ENCODE assay signal across 9 mouse cellular contexts in the genomic region with DNA sequence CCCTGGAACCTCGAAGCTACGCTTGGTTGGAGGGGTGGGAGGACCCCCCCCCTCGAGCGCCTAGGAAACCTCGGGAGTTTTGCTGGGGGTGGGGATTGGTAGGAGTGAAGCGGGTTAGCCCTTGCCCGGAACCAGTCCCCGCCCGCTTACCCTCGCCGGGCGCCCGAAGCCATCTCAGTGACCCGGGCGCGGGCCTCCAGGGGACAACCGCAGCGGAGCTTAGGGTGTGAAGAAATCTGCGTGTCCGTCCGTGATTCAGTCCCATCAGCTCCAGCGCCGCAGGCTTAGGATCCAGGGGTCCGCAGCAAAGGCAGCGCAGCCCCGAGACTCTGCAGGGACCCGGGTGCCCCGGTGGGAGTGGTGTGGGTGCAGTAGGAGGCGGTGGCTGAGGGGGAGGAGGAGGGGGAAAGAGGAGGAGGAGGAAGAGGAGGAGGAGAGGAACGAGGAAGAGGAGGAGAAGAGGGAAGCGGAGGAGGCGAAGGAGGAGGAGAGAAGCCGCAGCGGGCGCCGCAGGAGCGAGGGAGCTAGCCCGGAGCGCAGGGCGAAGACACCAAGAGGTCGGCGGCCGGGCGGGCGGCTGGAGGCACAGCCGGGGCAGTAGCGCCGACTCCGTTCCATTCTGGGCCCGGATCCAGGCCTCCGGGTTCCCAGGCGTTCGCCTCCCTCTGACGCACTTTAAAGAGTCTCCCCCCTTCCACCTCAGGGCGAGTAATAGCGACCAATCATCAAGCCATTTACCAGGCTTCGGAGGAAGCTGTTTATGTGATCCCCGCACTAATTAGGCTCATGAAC. TPM values are rescaled to one million over a fixed set of nuclear protein-coding genes. Genes with fewer than 3 reads are reported as not detected.
A peak's percentile ranks its signal among the peaks of the same experiment; 100 is the strongest.
DNase-seq lines count a peak whose midpoint lies in the region; ATAC-seq and TF ChIP-seq lines count a peak whose summit lies in the region.
"Had no signal": no experiment of that assay in that cellular context is flagged by ENCODE, and none has a peak within 500 bp of the region (broad histone marks: within the 10 kb centered on the region; RNA-seq: fewer than 3 reads in every experiment).

A gene (plus strand): TSS at position 422 of the 792 bp plus-strand sequence.

- 0 out of 2 replicates have a peak, but pooled peaks have one; percentile 18 for ATAC-seq in intestine, embryonic 15.5 days
- peak; percentile 32 for ATAC-seq in neural tube, embryonic 11.5 days (ENCODE audit: insufficient read depth, low FRiP score, low TSS enrichment)

- TF ChIP-seq CTCF in bone marrow macrophage, adult 2 months (IDR thresholded peaks at IDR 0.05; ENCODE audit: low read depth, low read length): no peak

- no peak for TF ChIP-seq POLR2A in bone marrow macrophage, adult 2 months (IDR thresholded peaks at IDR 0.05; ENCODE audit: borderline replicate concordance, low read depth, low read length)

- H3K9ac ChIP-seq in intestine, embryonic 15.5 days: no peak within 1 kb of the TSS
- no peak within 1 kb of the TSS for H3K9ac ChIP-seq in neural tube, embryonic 11.5 days (ENCODE audit: low read length)

- H3K4me2 ChIP-seq in intestine, embryonic 15.5 days (replicated peaks): peak within 1 kb of the TSS; percentile 58
- H3K4me2 ChIP-seq in neural tube, embryonic 11.5 days (ENCODE audit: low read depth): peak within 1 kb of the TSS; percentile 33

- peak within 1 kb of the TSS; percentile 26; the same call in 1 of the 2 replicates for H3K4me3 ChIP-seq in bone marrow macrophage, adult 2 months (ENCODE audit: insufficient read depth, low read length)
- peak within 1 kb of the TSS; percentile 25 for H3K4me3 ChIP-seq in intestine, embryonic 15.5 days (replicated peaks)
- peak within 1 kb of the TSS; percentile 28 for H3K4me3 ChIP-seq in neural tube, embryonic 11.5 days (ENCODE audit: low read depth, low read length)

- H3K36me3 ChIP-seq in intestine, embryonic 15.5 days: no peaks in the 10 kb centered on the region
- no peaks in the 10 kb centered on the region for H3K36me3 ChIP-seq in neural tube, embryonic 11.5 days (ENCODE audit: control insufficient read depth, insufficient read depth, low read length)

- intact Hi-C loops in left cerebral cortex, postnatal 14 days (cut with DNase I): loop anchor here (2.0 to 10.0 kb wide), 3 partner anchors 284 to 857 kb away; a partner anchor contains a TSS

- DNase-seq in adrenal gland, adult (ENCODE audit: inconsistent age in 2 of 2, low spot score in 1 of 2): peak; percentile 29 to 77
- no peak for DNase-seq in adrenal gland, postnatal 4 days (ENCODE audit: low spot score in 2 of 2)
- peak; percentile 72 for DNase-seq in gastrocnemius, adult 18-20 months (ENCODE audit: low spot score)
- DNase-seq in left cerebral cortex, postnatal 14 days (ENCODE audit: low spot score in 2 of 2): peak; percentile 70 to 73
- DNase-seq in neural tube, embryonic 11.5 days (ENCODE audit: low spot score): peak; percentile 81
- DNase-seq in spleen, postnatal 36 days (ENCODE audit: low spot score in 2 of 2): no peak

- H3K4me1 ChIP-seq in bone marrow macrophage, adult 2 months (ENCODE audit: control insufficient read depth, insufficient read depth, low read length): peaks cover 4% of the 10 kb centered on the region; the same call in 1 of the 2 replicates
- H3K4me1 ChIP-seq in intestine, embryonic 15.5 days (replicated peaks): peaks cover 22% of the 10 kb centered on the region
- peaks cover 4% of the 10 kb centered on the region; the same call in 1 of the 2 replicates for H3K4me1 ChIP-seq in neural tube, embryonic 11.5 days (ENCODE audit: control insufficient read depth, insufficient read depth, low read length)

- H3K9me3 ChIP-seq in intestine, embryonic 15.5 days: no peaks in the 10 kb centered on the region
- no peaks in the 10 kb centered on the region for H3K9me3 ChIP-seq in neural tube, embryonic 11.5 days (ENCODE audit: control insufficient read depth, low read length)

- WGBS in intestine, embryonic 15.5 days: under 1% methylated on average over 58 of the region's 58 CpGs
- 0% methylated on average over 58 of the region's 58 CpGs for WGBS in neural tube, embryonic 11.5 days

- no peak within 1 kb of the TSS for H3K27ac ChIP-seq in bone marrow macrophage, adult 2 months (ENCODE audit: insufficient read depth, low read depth, low read length)
- H3K27ac ChIP-seq in intestine, embryonic 15.5 days: no peak within 1 kb of the TSS
- no peak within 1 kb of the TSS for H3K27ac ChIP-seq in neural tube, embryonic 11.5 days (ENCODE audit: low read depth, low read length)

- H3K27me3 ChIP-seq in intestine, embryonic 15.5 days (replicated peaks): peaks cover 92% of the 10 kb centered on the region
- peaks cover 96% of the 10 kb centered on the region for H3K27me3 ChIP-seq in neural tube, embryonic 11.5 days (ENCODE audit: control insufficient read depth, insufficient read depth, low read length)

RNA-seq across cellular contexts. Expression of the gene that starts here (rescaled TPM):
- total RNA-seq in adrenal gland, postnatal 4 days (2021): 10 to 100 TPM in 1 of 2 experiments, under 1 TPM in 1; 0.96 to 14.3 TPM
- polyA plus RNA-seq in bone marrow macrophage, adult 2 months (2012; ENCODE audit: insufficient read depth, insufficient read length, missing spikeins): not detected in 2 replicates
- 1 to 10 TPM; 1.1 to 1.3 TPM for total RNA-seq in gastrocnemius, adult 18-20 months (2021)
- 0.10 and 0.43 TPM in 2 replicates for polyA plus RNA-seq in intestine, embryonic 15.5 days (2015; fragmentation: Nextera tagmentation; extraction: Ambion mirVana)
- 10 to 100 TPM; 10.6 to 10.9 TPM for total RNA-seq in left cerebral cortex, postnatal 14 days (2021)
- 1.7 and 3.9 TPM in 2 replicates for polyA plus RNA-seq in neural tube, embryonic 11.5 days (2014; fragmentation: Nextera tagmentation; extraction: Ambion mirVana)
- polyA plus RNA-seq: large intestine, adult 2 months had no signal

Comparison
In these comparisons a context has a peak if more than half of its experiments do, and no peak if none do; other contexts are left out.
1. DNase-seq: peak in adrenal gland, adult (2 of 2), gastrocnemius, adult 18-20 months (single experiment), left cerebral cortex, postnatal 14 days (2 of 2) and neural tube, embryonic 11.5 days (single experiment); none in adrenal gland, postnatal 4 days (0 of 2) and spleen, postnatal 36 days (0 of 2).
2. Peak in ATAC-seq, H3K4me3 ChIP-seq and H3K4me2 ChIP-seq in intestine, embryonic 15.5 days; RNA of the gene not detected or under 1 TPM.
3. Peak in every context shown above with its lines, with median percentiles within 50 percentile points of each other: H3K4me3 ChIP-seq.